In the genomic region with DNA sequence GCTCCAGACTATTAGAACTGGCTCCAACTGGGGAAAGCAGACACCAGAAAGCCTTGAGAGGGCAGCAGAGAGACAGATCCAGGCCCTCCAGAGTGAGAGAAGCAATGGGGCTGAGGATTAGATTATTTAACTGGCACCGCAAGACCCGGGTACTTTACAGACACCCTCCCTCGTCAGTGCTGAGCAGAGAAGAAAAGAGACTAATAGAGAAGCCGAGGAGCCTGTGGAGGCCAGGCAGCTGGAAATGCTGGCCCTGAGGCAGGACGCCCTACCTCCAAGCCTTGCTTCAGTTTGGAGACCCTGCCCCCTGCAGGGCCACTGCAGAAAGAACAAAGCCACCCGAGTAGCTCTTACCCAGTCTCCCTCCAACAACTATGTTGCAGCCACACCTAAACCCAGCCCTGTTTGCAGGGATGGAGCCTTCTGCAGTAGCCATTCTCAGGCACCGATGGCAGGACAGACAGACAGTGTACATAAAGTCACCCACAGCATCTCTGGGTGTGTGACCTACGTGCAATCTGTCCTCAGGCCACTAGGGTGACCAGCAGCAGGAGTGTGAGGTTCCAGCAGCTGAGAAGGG, we compare ENCODE assay signal across 8 mouse cellular contexts.
DNase-seq lines count a peak whose midpoint lies in the region; ATAC-seq lines count a peak whose summit lies in the region.

No protein-coding gene starts in this region.

- WGBS in embryonic facial prominence, embryonic 11.5 days, result 20% methylated on average over 8 of the region's 8 CpGs
- WGBS in intestine, embryonic 14.5 days, result 31% methylated on average over 8 of the region's 8 CpGs
- 34% methylated on average over 8 of the region's 8 CpGs for WGBS in limb, embryonic 15.5 days
- 31% methylated on average over 8 of the region's 8 CpGs for WGBS in neural tube, embryonic 11.5 days

- no peak overlapping the region for H3K4me3 ChIP-seq in embryonic facial prominence, embryonic 11.5 days (ENCODE audit: low read depth, low read length)
- H3K4me3 ChIP-seq in intestine, embryonic 14.5 days (ENCODE audit: low read depth, low read length), result no peak overlapping the region
- H3K4me3 ChIP-seq in limb, embryonic 15.5 days, result no peak overlapping the region
- no peak overlapping the region for H3K4me3 ChIP-seq in neural tube, embryonic 11.5 days (ENCODE audit: low read depth, low read length)

- H3K9me3 ChIP-seq in embryonic facial prominence, embryonic 11.5 days (replicated peaks; ENCODE audit: control insufficient read depth, low read length), result no peaks in the 10 kb centered on the region
- H3K9me3 ChIP-seq in intestine, embryonic 14.5 days (ENCODE audit: control insufficient read depth, low read length), result no peaks in the 10 kb centered on the region
- H3K9me3 ChIP-seq in limb, embryonic 15.5 days, result no peaks in the 10 kb centered on the region
- H3K9me3 ChIP-seq in neural tube, embryonic 11.5 days (ENCODE audit: control insufficient read depth, low read length), result no peaks in the 10 kb centered on the region

- H3K27ac ChIP-seq in embryonic facial prominence, embryonic 11.5 days (replicated peaks; ENCODE audit: low read depth, low read length), result no peak overlapping the region
- H3K27ac ChIP-seq in intestine, embryonic 14.5 days (ENCODE audit: low read depth), result no peak overlapping the region
- no peak overlapping the region for H3K27ac ChIP-seq in limb, embryonic 15.5 days
- no peak overlapping the region for H3K27ac ChIP-seq in neural tube, embryonic 11.5 days (ENCODE audit: low read depth, low read length)

- H3K27me3 ChIP-seq in embryonic facial prominence, embryonic 11.5 days (ENCODE audit: control insufficient read depth, insufficient read depth, low read length), result no peaks in the 10 kb centered on the region
- no peaks in the 10 kb centered on the region for H3K27me3 ChIP-seq in intestine, embryonic 14.5 days (replicated peaks; ENCODE audit: control insufficient read depth, insufficient read depth, low read length)
- H3K27me3 ChIP-seq in limb, embryonic 15.5 days, result no peaks in the 10 kb centered on the region
- no peaks in the 10 kb centered on the region for H3K27me3 ChIP-seq in neural tube, embryonic 11.5 days (ENCODE audit: control insufficient read depth, insufficient read depth, low read length)

- H3K4me1 ChIP-seq in embryonic facial prominence, embryonic 11.5 days (ENCODE audit: control insufficient read depth, insufficient read depth, low read length), result no peaks in the 10 kb centered on the region
- H3K4me1 ChIP-seq in intestine, embryonic 14.5 days (replicated peaks; ENCODE audit: control insufficient read depth, insufficient read depth, low read length), result 0 out of 2 replicates have a peak, but pooled peaks cover 3% of the 10 kb centered on the region
- H3K4me1 ChIP-seq in limb, embryonic 15.5 days, result peaks cover 4% of the 10 kb centered on the region; the same call in 1 of the 2 replicates
- no peaks in the 10 kb centered on the region for H3K4me1 ChIP-seq in neural tube, embryonic 11.5 days (ENCODE audit: control insufficient read depth, insufficient read depth, low read length)

- H3K4me2 ChIP-seq in embryonic facial prominence, embryonic 11.5 days (ENCODE audit: low read depth, low read length), result no peak overlapping the region
- H3K4me2 ChIP-seq in intestine, embryonic 14.5 days (ENCODE audit: low read length), result no peak overlapping the region
- H3K4me2 ChIP-seq in limb, embryonic 15.5 days, result no peak overlapping the region
- H3K4me2 ChIP-seq in neural tube, embryonic 11.5 days (ENCODE audit: low read depth), result no peak overlapping the region

- ATAC-seq in frontal cortex, adult (ENCODE audit: low TSS enrichment), result peak; percentile 93
- ATAC-seq in embryonic facial prominence, embryonic 11.5 days (replicated peaks; ENCODE audit: insufficient number of reproducible peaks, low FRiP score, low TSS enrichment, low read depth), result no peak
- ATAC-seq in intestine, embryonic 14.5 days (replicated peaks; ENCODE audit: low FRiP score, low TSS enrichment, low read depth), result no peak
- 0 out of 2 replicates have a peak, but pooled peaks have one; percentile 46 for ATAC-seq in limb, embryonic 15.5 days (ENCODE audit: insufficient number of reproducible peaks, low FRiP score, low TSS enrichment, low read depth)
- no peak for ATAC-seq in neural tube, embryonic 11.5 days (ENCODE audit: insufficient read depth, low FRiP score, low TSS enrichment)

- no peak overlapping the region for H3K9ac ChIP-seq in embryonic facial prominence, embryonic 11.5 days (replicated peaks; ENCODE audit: low read length)
- no peak overlapping the region for H3K9ac ChIP-seq in intestine, embryonic 14.5 days (ENCODE audit: low read length)
- no peak overlapping the region for H3K9ac ChIP-seq in limb, embryonic 15.5 days
- H3K9ac ChIP-seq in neural tube, embryonic 11.5 days (ENCODE audit: low read length), result no peak overlapping the region

- H3K36me3 ChIP-seq in embryonic facial prominence, embryonic 11.5 days (replicated peaks; ENCODE audit: control insufficient read depth, insufficient read depth, low read depth, low read length), result no peaks in the 10 kb centered on the region
- H3K36me3 ChIP-seq in intestine, embryonic 14.5 days (ENCODE audit: control insufficient read depth, insufficient read depth, low read length), result no peaks in the 10 kb centered on the region
- no peaks in the 10 kb centered on the region for H3K36me3 ChIP-seq in limb, embryonic 15.5 days
- H3K36me3 ChIP-seq in neural tube, embryonic 11.5 days (ENCODE audit: control insufficient read depth, insufficient read depth, low read length), result no peaks in the 10 kb centered on the region

- no peak for DNase-seq in frontal cortex, postnatal 25 days (ENCODE audit: low spot score in 2 of 2)
- peak; percentile 63 for DNase-seq in A20 (ENCODE audit: low read depth, low spot score)
- DNase-seq in embryonic facial prominence, embryonic 11.5 days (ENCODE audit: low spot score), result peak; percentile 44
- peak; percentile 66 for DNase-seq in intestine, embryonic 14.5 days (ENCODE audit: low spot score)
- peak; percentile 64 for DNase-seq in neural tube, embryonic 11.5 days (ENCODE audit: low spot score)
- no peak for DNase-seq in spleen, postnatal 10 days (ENCODE audit: low spot score in 2 of 2)

Comparison
In these comparisons a context has a peak if more than half of its experiments do, and no peak if none do; other contexts are left out.
1. ATAC-seq: peak in frontal cortex, adult (single experiment) and limb, embryonic 15.5 days (single experiment); none in embryonic facial prominence, embryonic 11.5 days (single experiment), intestine, embryonic 14.5 days (single experiment) and neural tube, embryonic 11.5 days (single experiment).
2. DNase-seq: peak in A20 (single experiment), embryonic facial prominence, embryonic 11.5 days (single experiment), intestine, embryonic 14.5 days (single experiment) and neural tube, embryonic 11.5 days (single experiment); none in frontal cortex, postnatal 25 days (0 of 2) and spleen, postnatal 10 days (0 of 2).